Mouse (Mus musculus) B cell, adult (primary cell): ENCODE data around the gene Il18r1. TPM values are rescaled to one million over a fixed set of nuclear protein-coding genes. Genes with fewer than 3 reads are reported as not detected.

Experiments
- total RNA-seq: library from RNA; stranded (reverse); gene quantifications from 4 replicates; pipeline ENCODE4 v1.2.4, GENCODE M21; 2023; ENCODE audit not compliant: inconsistent age

The Il18r1 gene
- 1.1 to 2.6 TPM (median 1.5 TPM) in 4 replicates for total RNA-seq

DNA sequence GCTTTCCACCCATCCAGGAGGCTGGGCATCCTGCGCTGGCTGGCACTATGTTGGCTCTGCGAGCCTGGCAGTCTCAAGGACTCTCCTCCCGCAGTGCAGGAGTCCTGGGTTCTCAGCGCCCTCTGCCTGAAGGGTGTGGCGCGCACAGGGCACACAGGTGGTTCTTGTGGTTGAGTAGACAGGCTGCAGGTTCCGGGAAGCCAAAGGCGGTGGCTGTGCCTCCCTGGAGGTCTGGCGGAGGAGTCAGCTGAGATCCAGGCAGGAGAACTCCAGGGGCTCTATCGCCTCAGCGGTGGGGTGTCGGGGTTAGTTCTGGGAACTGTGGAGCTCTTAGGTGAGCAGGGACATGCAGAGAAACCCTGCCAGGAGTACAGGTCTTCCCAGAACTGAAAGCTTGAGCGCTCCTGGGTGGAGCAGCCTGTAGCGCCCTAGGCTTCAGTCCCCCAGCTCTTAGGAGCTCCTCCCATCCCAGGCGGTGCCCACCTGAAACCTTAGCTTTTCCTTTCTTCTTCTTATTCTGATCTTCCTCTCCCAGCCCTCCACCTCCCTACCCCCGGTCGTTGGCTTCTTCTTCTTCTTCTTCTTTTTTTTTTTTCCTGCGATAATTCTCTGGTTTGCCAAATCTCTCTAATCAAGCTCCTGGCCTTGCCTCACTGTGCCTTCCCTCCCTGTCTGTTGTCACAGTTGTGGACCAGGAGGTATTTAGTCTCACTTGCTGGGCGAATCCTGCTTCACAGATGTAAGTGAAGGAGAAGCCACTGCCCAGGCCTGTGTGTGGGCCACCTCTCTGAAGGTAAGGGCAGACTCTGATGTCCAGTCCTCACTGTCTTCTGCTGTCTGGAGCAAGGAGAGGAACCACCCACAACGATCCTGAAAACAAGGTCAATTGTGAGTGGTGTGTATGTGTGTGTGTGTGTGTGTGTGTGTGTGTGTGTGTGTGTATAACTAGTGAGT, at the start of gene Il18r1:
TSS of gene Il18r1 (plus strand) at position 76 of the 954 bp plus-strand sequence.

GRCm38 (mm10) chr1:40428910-40429675, 36.3 kb upstream of the Il18r1 start, which contains the start of gene Il1rl1:
Gene Il1rl1, plus strand, starts transcription at chr1:40429570.

GRCm38 (mm10) chr1:40514851-40515585, 49.7 kb downstream of the Il18r1 start, which contains the start of gene Il18rap:
Gene Il18rap, plus strand, starts transcription at chr1:40515362.

Other genes with a start within 250 kb of the Il18r1 start
- gene Il1r1, start 240.5 kb upstream of the Il18r1 start, total RNA-seq, result 0.12 to 0.15 TPM in 2 of 4 replicates, not detected in the others
- 0.42 to 1.2 TPM (median 0.61 TPM) in 4 replicates for gene Il1rl2, start 140.9 kb upstream of the Il18r1 start, total RNA-seq
- 0.16 to 1.2 TPM in 2 of 4 replicates, not detected in the others for gene Il1rl1, start 36.0 kb upstream of the Il18r1 start, total RNA-seq
- 0.19 to 1.0 TPM (median 0.33 TPM) in 3 of 4 replicates, not detected in the other for gene Il18rap, start 49.8 kb downstream of the Il18r1 start, total RNA-seq
- not detected in 4 replicates for gene Slc9a4, start 114.5 kb downstream of the Il18r1 start, total RNA-seq
- not detected in 4 replicates for gene Slc9a2, start 215.0 kb downstream of the Il18r1 start, total RNA-seq